Comparison of ENCODE assay signal across 17 mouse cellular contexts in the genomic region with DNA sequence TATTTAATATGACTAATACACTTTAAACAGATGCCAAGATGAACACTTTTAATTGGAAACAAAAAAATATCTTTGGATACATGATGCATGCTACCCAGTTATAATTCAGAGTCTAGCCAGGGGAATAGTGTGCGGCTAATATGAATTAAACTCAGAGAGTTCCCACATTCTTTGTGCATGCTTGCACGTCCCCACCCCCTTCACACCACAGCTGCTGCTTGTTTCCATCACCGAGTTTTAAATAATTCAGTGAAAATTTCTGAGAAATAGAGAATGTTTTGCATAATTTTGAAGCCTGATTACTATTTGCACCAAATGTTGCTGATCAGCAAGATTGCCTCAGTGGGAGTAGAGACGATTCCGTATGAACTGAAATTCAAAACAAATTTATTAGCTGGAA.
DNase-seq lines count a peak whose midpoint lies in the region; ATAC-seq and TF ChIP-seq lines count a peak whose summit lies in the region.
"Had no signal": no experiment of that assay in that cellular context is flagged by ENCODE, and none has a peak within 500 bp of the region (broad histone marks: within the 10 kb centered on the region; RNA-seq: fewer than 3 reads in every experiment).

No protein-coding gene starts in this region.

- no peak overlapping the region for H3K4me3 ChIP-seq in kidney, postnatal 0 days (replicated peaks; ENCODE audit: low read depth, low read length)
- H3K4me3 ChIP-seq in heart, embryonic 10.5 days = no peak overlapping the region
- no peak overlapping the region for H3K4me3 ChIP-seq in hindbrain, postnatal 0 days (ENCODE audit: low read length)
- H3K4me3 ChIP-seq: heart, adult 2 months; limb, embryonic 13.5 days; myocyte; stomach, embryonic 15.5 days had no signal

- H3K27me3 ChIP-seq in kidney, postnatal 0 days (ENCODE audit: insufficient read depth, low read length) = no peaks in the 10 kb centered on the region
- H3K27me3 ChIP-seq in heart, embryonic 10.5 days (ENCODE audit: insufficient read depth, poor library complexity, severe bottlenecking) = no peaks in the 10 kb centered on the region
- H3K27me3 ChIP-seq in hindbrain, postnatal 0 days (ENCODE audit: insufficient read depth, low read length) = no peaks in the 10 kb centered on the region
- H3K27me3 ChIP-seq: limb, embryonic 13.5 days; stomach, embryonic 15.5 days had no signal

- TF ChIP-seq POLR2A in brain, embryonic 14.5 days (IDR thresholded peaks at IDR 0.05; ENCODE audit: borderline replicate concordance, extremely low read depth, insufficient read depth, insufficient read length, poor library complexity, severe bottlenecking) = no peak

- 65% methylated on average over 5 of the region's 5 CpGs for WGBS in kidney, postnatal 0 days
- WGBS in heart, embryonic 10.5 days = 78% methylated on average over 5 of the region's 5 CpGs
- WGBS in hindbrain, postnatal 0 days = 53% methylated on average over 5 of the region's 5 CpGs

- no peak overlapping the region for H3K27ac ChIP-seq in kidney, postnatal 0 days
- no peak overlapping the region for H3K27ac ChIP-seq in heart, embryonic 10.5 days
- no peak overlapping the region for H3K27ac ChIP-seq in hindbrain, postnatal 0 days
- H3K27ac ChIP-seq: heart, adult 2 months; limb, embryonic 13.5 days; macrophage; stomach, embryonic 15.5 days had no signal

- H3K4me1 ChIP-seq in kidney, postnatal 0 days (replicated peaks; ENCODE audit: insufficient read depth, low read length) = no peaks in the 10 kb centered on the region
- no peaks in the 10 kb centered on the region for H3K4me1 ChIP-seq in heart, embryonic 10.5 days
- H3K4me1 ChIP-seq in hindbrain, postnatal 0 days (ENCODE audit: insufficient read depth, low read length) = no peaks in the 10 kb centered on the region
- H3K4me1 ChIP-seq: stomach, embryonic 15.5 days had no signal

- no peak for ATAC-seq in kidney, postnatal 0 days (replicated peaks; ENCODE audit: low FRiP score, low read depth)
- no peak for ATAC-seq in hindbrain, postnatal 0 days

- TF ChIP-seq CTCF in kidney, postnatal 0 days (IDR thresholded peaks at IDR 0.05; ENCODE audit: low read depth) = no peak
- no peak for TF ChIP-seq CTCF in brain, embryonic 14.5 days (IDR thresholded peaks at IDR 0.05; ENCODE audit: borderline replicate concordance, extremely low read depth, insufficient read depth, insufficient read length)
- TF ChIP-seq CTCF in hindbrain, postnatal 0 days (IDR thresholded peaks at IDR 0.05; ENCODE audit: low read depth) = no peak

- peak; percentile 37 for DNase-seq in kidney, postnatal 0 days (ENCODE audit: low spot score)
- DNase-seq in kidney, adult 9 months = no peak
- peak; percentile 87 for DNase-seq in brain, embryonic 14.5 days (ENCODE audit: low read depth)
- peak; percentile 50 to 63 for DNase-seq in layer of hippocampus, adult 8-10 months (ENCODE audit: low spot score in 2 of 2)
- DNase-seq in lung, postnatal 36 days = peak; percentile 11
- DNase-seq in heart, embryonic 10.5 days (ENCODE audit: low spot score) = no peak
- DNase-seq in c-Kit-positive CD71-positive TER-119-positive erythroid progenitor cells, embryonic 14.5 days (ENCODE audit: low spot score) = no peak
- DNase-seq in hindbrain, postnatal 0 days (ENCODE audit: low spot score) = no peak
- DNase-seq: embryo, embryonic 11 days; heart, adult 2 months; heart, postnatal 4 days; kidney, adult 8-10 months had no signal

- H3K9ac ChIP-seq in kidney, postnatal 0 days (ENCODE audit: low read depth, low read length) = no peak overlapping the region
- H3K9ac ChIP-seq in hindbrain, postnatal 0 days (replicated peaks; ENCODE audit: low read length) = no peak overlapping the region
- H3K9ac ChIP-seq: limb, embryonic 13.5 days; stomach, embryonic 15.5 days had no signal

- no peak overlapping the region for H3K4me2 ChIP-seq in kidney, postnatal 0 days (ENCODE audit: low read length)
- no peak overlapping the region for H3K4me2 ChIP-seq in hindbrain, postnatal 0 days (ENCODE audit: low read depth, low read length)
- H3K4me2 ChIP-seq: limb, embryonic 13.5 days; stomach, embryonic 15.5 days had no signal

- H3K36me3 ChIP-seq in kidney, postnatal 0 days (ENCODE audit: insufficient read depth, low read length) = no peaks in the 10 kb centered on the region
- no peaks in the 10 kb centered on the region for H3K36me3 ChIP-seq in heart, embryonic 10.5 days
- H3K36me3 ChIP-seq in hindbrain, postnatal 0 days (ENCODE audit: insufficient read depth, low read length) = no peaks in the 10 kb centered on the region
- H3K36me3 ChIP-seq: G1E; limb, embryonic 13.5 days; stomach, embryonic 15.5 days had no signal

- no peaks in the 10 kb centered on the region for H3K9me3 ChIP-seq in kidney, postnatal 0 days (replicated peaks; ENCODE audit: low read length)
- H3K9me3 ChIP-seq in heart, embryonic 10.5 days = no peaks in the 10 kb centered on the region
- no peaks in the 10 kb centered on the region for H3K9me3 ChIP-seq in hindbrain, postnatal 0 days (ENCODE audit: low read length)
- H3K9me3 ChIP-seq: G1E; limb, embryonic 13.5 days; stomach, embryonic 15.5 days had no signal

Comparison
In these comparisons a context has a peak if more than half of its experiments do, and no peak if none do; other contexts are left out.
1. DNase-seq: peak in kidney, postnatal 0 days (single experiment), brain, embryonic 14.5 days (single experiment), layer of hippocampus, adult 8-10 months (2 of 2) and lung, postnatal 36 days (single experiment); none in kidney, adult 9 months (single experiment), heart, embryonic 10.5 days (single experiment), c-Kit-positive CD71-positive TER-119-positive erythroid progenitor cells, embryonic 14.5 days (single experiment) and hindbrain, postnatal 0 days (single experiment).